Mouse (Mus musculus) liver, embryonic 12.5 days (tissue): Measurements from ENCODE around the gene Chchd2. TPM values are rescaled to one million over a fixed set of nuclear protein-coding genes. Genes with fewer than 3 reads are reported as not detected.
"Not testable (repeated sequence)": the region's sequence is repeated elsewhere in the genome, so short reads cannot be mapped to it uniquely, and the experiment has no call there.

Experiments
- ATAC-seq: fragments of 200-750 bp; cut with Nextera tagmentation; 2 replicates; pipeline ENCODE4 v1.8.0; 2017; ENCODE audit warnings: moderate number of reproducible peaks, mild to moderate bottlenecking, moderate library complexity
- H3K27ac ChIP-seq: fragments of 300-500 bp; sonication (generic); 2 replicates; pipeline ENCODE4 v1.5.1; 2016; ENCODE audit warnings: mild to moderate bottlenecking
- H3K27me3 ChIP-seq: fragments of 300-500 bp; sonication (generic); replicated peaks from 2 replicates; pipeline ENCODE4 v1.6.1; 2016; ENCODE audit warnings: mild to moderate bottlenecking, moderate library complexity
- H3K36me3 ChIP-seq: fragments of 300-500 bp; sonication (generic); 2 replicates; pipeline ENCODE4 v1.6.1; 2016; ENCODE audit warnings: mild to moderate bottlenecking, moderate library complexity
- H3K4me1 ChIP-seq: fragments of 300-500 bp; sonication (generic); 2 replicates; pipeline ENCODE4 v1.6.1; 2016
- H3K4me2 ChIP-seq: fragments of 300-500 bp; sonication (generic); 2 replicates; pipeline ENCODE4 v1.6.1; 2016; ENCODE audit warnings: mild to moderate bottlenecking, moderate library complexity
- H3K4me3 ChIP-seq: fragments of 300-500 bp; sonication (generic); 2 replicates; pipeline ENCODE4 v1.5.1; 2016; ENCODE audit warnings: mild to moderate bottlenecking, moderate library complexity
- H3K9ac ChIP-seq: fragments of 300-500 bp; sonication (generic); 2 replicates; pipeline ENCODE4 v1.6.1; 2016; ENCODE audit warnings: mild to moderate bottlenecking, moderate library complexity
- H3K9me3 ChIP-seq: fragments of 300-500 bp; sonication (generic); replicated peaks from 2 replicates; pipeline ENCODE4 v1.6.1; 2016; ENCODE audit warnings: mild to moderate bottlenecking, moderate library complexity
- WGBS: fragments of 180-500 bp; shearing (Covaris S2); methylation state at CpG from one replicate; pipeline ENCODE4 v1.1.7; 2016; ENCODE audit not compliant: insufficient replicate concordance; 5-methylcytosine and 5-hydroxymethylcytosine counted together
- polyA plus RNA-seq: library from polyadenylated mRNA; unstranded; fragments of >200 nt; fragmentation: Nextera tagmentation; extraction: Ambion mirVana; gene quantifications from 2 replicates; pipeline ENCODE4 v1.2.1, GENCODE M21; 2016

Chchd2 gene
- polyA plus RNA-seq, 1 experiment from 2014 or later = 628 TPM

DNA sequence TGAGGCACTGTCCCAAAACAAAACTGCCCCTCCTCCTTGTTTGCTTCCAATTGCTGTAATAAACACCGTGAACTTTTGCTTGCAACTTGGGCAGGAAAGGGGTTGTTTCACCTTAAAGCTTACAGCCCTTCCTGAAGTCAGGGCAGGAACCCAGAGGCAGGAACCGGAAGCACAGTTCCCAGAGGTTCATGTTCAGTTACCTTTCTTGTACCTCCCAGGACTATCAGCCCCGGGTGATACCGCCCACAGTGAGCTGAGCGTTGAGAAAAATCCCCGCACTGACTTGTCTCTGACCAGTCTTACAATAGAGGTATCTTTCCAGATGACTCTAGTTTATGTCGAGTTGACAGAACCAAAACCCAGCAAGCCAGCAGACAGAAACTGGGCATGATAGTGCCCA is 22.3 kb upstream of the Chchd2 start:
- Histone ChIP-seq H3K27ac (no peak overlapping the region), H3K36me3 (no peaks in the 10 kb centered on the region), H3K4me3 (peak overlapping the region; percentile 63; the same call in 1 of the 2 replicates), H3K4me1 (peaks cover 21% of the 10 kb centered on the region), H3K9ac (no peak overlapping the region), H3K27me3 (peaks cover 17% of the 10 kb centered on the region; the same call in 1 of the 2 replicates), H3K4me2 (peak overlapping the region; percentile 95), H3K9me3 (no peaks in the 10 kb centered on the region)
- 61% methylated on average over 7 of the region's 7 CpGs for WGBS
- ATAC-seq = no peak

DNA sequence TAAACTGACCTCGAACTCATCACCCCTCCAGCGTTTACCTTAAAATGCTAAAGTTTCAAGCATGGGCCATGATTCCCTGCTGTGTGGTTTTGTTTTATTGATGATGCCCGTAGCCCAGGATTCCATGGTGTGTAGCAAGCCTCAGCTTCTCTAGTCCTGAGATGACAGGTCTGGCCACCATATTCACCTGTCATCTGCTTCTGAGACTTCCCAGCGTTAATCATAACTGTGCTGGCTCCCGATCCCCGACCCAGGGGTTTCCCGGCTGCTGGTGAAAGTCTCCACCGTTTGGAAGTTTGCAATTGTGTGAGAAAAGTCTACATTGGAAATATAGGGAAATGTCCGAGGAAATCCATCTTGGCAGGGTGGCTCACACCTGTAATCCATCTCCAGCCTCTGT is 21.9 kb upstream of the Chchd2 start:
- no peak for ATAC-seq
- H3K4me3 ChIP-seq = peak overlapping the region; percentile 63
- H3K4me1 ChIP-seq = peaks cover 21% of the 10 kb centered on the region
- peaks cover 17% of the 10 kb centered on the region; the same call in 1 of the 2 replicates for H3K27me3 ChIP-seq
- H3K9me3 ChIP-seq = no peaks in the 10 kb centered on the region
- H3K36me3 ChIP-seq = no peaks in the 10 kb centered on the region
- 59% methylated on average over 9 of the region's 9 CpGs for WGBS
- no peak overlapping the region for H3K27ac ChIP-seq
- peak overlapping the region; percentile 95 for H3K4me2 ChIP-seq
- H3K9ac ChIP-seq = peak overlapping the region; percentile 73; the same call in 1 of the 2 replicates

DNA sequence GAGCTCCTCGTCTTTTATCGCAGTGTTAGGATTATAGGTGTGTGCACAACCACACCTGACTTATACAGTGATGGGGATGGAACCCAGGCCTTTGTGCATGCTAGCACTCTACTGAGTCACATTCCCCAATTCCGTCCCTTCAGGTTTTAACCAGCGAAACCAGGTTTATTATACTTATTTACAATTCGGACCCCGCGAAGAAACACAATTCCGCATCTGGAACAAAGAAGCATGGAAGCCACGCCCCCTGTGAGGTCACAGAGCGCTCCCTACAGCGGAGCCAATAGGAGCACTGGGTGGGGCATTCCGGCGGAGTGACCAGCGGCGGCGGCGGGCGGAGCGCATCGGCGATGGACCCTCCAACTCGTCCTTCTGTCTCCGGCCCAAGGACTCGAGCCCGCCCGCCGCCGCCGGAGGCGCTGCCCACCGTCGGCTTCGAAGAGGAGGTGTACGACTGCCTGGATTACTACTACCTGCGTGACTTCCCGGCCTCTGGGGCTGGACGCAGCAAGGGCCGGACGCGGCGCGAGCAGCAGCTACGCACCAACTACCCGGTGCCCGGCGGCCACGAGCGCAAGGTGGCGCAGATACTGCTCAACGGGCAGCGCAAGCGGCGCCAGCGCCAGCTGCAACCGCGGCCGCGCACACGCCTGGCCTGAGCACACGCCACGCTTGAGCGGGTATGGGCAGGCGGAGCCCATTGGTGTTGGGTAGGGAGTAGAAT is 21.1 kb upstream of the Chchd2 start, which contains the start of gene Nupr1l:
Nupr1l (plus strand) TSS at position 299 of the 724 bp plus-strand sequence.
- Histone ChIP-seq H3K4me2 (peak within 1 kb of the TSS; percentile 95), H3K9me3 (no peaks in the 10 kb centered on the region), H3K4me1 (peaks cover 21% of the 10 kb centered on the region), H3K36me3 (no peaks in the 10 kb centered on the region), H3K27ac (peak within 1 kb of the TSS; percentile 50), H3K27me3 (peaks cover 17% of the 10 kb centered on the region; the same call in 1 of the 2 replicates), H3K4me3 (peak within 1 kb of the TSS; percentile 63), H3K9ac (peak within 1 kb of the TSS; percentile 73)
- under 1% methylated on average over 63 of the region's 63 CpGs for WGBS
- ATAC-seq = peak; percentile 94

DNA sequence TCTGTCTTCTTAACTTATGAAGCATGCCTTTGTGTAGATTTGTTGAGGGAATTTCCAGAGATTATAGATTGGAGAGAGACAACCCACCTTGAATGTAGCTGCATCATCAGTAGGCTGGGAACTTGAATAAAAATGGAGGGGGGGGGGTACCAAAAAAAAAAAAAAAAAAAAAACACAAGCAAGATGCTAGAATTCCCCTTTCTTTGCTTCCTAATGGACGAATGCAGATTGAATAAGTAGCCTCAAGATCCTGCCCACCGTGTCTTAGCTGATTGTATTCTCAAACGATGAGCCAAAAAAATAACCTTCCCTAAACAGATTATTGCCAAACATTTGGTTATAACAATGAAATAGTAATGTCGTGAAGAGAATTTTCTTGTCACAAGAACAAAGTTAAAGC is 20.5 kb upstream of the Chchd2 start:
- no peak overlapping the region for H3K9ac ChIP-seq
- no peaks in the 10 kb centered on the region for H3K36me3 ChIP-seq
- peak overlapping the region; percentile 63 for H3K4me3 ChIP-seq
- H3K4me2 ChIP-seq = peak overlapping the region; percentile 95
- H3K9me3 ChIP-seq = no peaks in the 10 kb centered on the region
- peaks cover 21% of the 10 kb centered on the region for H3K4me1 ChIP-seq
- H3K27ac ChIP-seq = no peak overlapping the region
- peaks cover 17% of the 10 kb centered on the region; the same call in 1 of the 2 replicates for H3K27me3 ChIP-seq
- ATAC-seq = no peak
- 21% methylated on average over 4 of the region's 4 CpGs for whole genome bisulfite sequencing

DNA sequence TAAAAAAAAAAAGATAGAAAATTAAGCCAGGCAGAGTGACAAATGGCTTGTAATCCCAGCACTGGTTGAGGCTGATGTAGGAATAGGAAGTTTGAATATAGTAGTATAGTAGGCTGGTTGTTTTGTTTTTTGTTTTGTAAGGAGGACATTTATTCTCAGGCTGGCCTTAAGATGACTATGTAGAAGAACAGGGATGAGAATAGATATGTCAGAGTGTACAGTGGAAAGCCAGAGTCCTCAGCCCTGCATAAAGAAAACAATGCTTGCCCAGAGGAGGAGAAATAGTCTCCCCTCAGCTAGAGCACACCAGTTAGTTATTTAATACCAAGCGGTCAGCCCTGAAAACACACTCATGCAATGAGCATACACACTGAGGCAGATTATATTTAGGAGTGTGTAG is 11.2 kb upstream of the Chchd2 start, which contains the start of gene Phkg1:
Phkg1 (minus strand) TSS at position 101 of the 400 bp plus-strand sequence.
- Histone ChIP-seq H3K9me3 (no peaks in the 10 kb centered on the region), H3K4me2 (no peak within 1 kb of the TSS)
- WGBS = 85% methylated on average over 1 of the region's 1 CpGs

DNA sequence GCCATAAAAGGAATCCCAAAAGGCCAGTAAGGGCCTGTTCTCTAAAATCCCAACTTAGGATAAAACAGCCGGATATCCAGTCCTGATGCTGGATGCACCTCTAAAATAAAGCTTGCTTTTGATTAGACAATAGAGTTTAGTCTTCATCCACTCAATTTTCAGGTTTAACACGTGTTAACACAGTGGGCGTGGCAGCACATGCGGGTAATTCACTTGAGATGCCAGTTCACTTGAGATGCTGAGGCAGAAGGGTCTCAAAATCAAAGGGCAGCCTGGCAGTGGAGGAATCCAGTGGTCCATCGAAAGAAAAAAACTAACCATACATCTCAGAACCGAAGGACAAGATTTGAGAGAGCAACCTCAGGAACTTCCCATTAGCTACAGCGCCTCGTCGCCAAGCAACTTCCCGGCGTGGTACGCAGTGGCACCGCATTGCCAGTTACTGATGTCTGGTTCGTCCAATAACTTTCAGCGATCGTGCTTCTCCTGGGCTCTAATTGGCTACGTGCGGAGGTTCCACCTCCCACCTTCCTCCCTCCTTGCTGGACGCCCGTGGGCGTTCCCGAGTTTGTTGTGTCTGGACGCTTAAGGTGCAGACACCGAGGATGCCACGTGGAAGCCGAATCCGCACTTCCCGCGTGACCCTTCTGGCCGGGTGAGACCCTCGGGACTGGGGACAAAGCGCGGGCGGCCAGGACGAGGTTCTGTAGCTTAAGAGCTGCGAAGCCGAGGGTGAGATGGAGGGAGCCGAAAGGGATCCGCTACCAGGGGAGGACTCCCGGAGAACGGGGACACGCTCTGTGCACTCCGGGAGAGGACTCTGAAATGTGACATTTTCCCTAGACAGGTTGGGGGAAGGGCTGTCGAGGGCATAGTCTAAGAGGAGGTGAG is 8.2 kb upstream of the Chchd2 start, which contains the start of gene Zbed5:
Zbed5 (plus strand) TSS at position 526 of the 891 bp plus-strand sequence.
- peak within 1 kb of the TSS; percentile 83 for H3K4me2 ChIP-seq
- ATAC-seq = peak; percentile 99
- peak within 1 kb of the TSS; percentile 61 for H3K4me3 ChIP-seq
- H3K9ac ChIP-seq = peak within 1 kb of the TSS; percentile 49
- WGBS = 2% methylated on average over 44 of the region's 44 CpGs
- peaks cover 15% of the 10 kb centered on the region for H3K4me1 ChIP-seq
- H3K27ac ChIP-seq = no peak within 1 kb of the TSS
- no peaks in the 10 kb centered on the region for H3K9me3 ChIP-seq
- no peaks in the 10 kb centered on the region; the same call in 1 of the 2 replicates for H3K27me3 ChIP-seq
- no peaks in the 10 kb centered on the region for H3K36me3 ChIP-seq

More for the DNA sequence above, 11.2 kb upstream of the Chchd2 start, which contains the start of gene Phkg1:
- no peak within 1 kb of the TSS for H3K27ac ChIP-seq
- no peaks in the 10 kb centered on the region; the same call in 1 of the 2 replicates for H3K27me3 ChIP-seq
- ATAC-seq = no peak
- H3K4me3 ChIP-seq = no peak within 1 kb of the TSS
- H3K9ac ChIP-seq = no peak within 1 kb of the TSS
- H3K36me3 ChIP-seq = no peaks in the 10 kb centered on the region
- H3K4me1 ChIP-seq = peaks cover 15% of the 10 kb centered on the region

DNA sequence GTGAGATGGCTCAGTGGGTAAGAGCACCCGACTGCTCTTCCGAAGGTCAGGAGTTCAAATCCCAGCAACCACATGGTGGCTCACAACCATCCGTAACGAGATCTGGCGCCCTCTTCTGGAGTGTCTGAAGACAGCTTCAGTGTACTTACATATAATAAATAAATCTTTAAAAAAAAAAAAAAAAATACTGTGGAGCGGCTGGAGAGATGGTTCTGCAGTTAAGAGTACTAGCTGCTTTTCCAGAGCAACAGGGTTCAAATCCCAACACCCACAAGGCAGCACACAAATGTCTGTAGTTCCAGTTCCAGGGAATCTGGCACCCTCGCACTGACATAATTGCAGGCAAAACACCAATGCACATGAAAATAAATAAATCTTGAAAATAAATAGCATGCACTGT is 3.1 kb upstream of the Chchd2 start:
- H3K4me1 ChIP-seq = peaks cover 14% of the 10 kb centered on the region
- H3K27ac ChIP-seq, H3K27me3 ChIP-seq, H3K9me3 ChIP-seq, H3K4me2 ChIP-seq, H3K4me3 ChIP-seq, ATAC-seq, H3K9ac ChIP-seq, H3K36me3 ChIP-seq: not testable (repeated sequence)
- 61% methylated on average over 6 of the region's 7 CpGs for WGBS

DNA sequence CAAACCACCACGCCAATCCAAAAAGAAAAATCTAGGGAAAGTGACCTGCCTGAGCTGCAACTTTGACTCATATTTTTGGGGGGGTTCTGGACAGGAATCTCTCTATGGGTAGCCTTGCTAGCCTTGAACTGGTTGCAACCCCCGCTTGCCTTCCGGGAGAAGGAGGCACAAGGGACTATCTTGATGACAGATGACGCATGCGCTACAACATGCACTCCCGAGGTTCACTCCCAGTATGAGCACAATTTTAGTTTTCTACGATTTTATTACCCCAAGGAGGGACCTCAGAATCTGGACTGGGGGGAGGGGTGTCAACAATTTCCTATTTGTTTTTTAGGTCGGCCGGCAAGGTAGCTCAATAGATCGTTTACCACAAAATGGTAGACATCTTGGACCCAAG is 999 bp downstream of the Chchd2 start:
- H3K4me2 ChIP-seq = peak overlapping the region; percentile 85
- peak overlapping the region; percentile 92 for H3K9ac ChIP-seq
- 6% methylated on average over 10 of the region's 10 CpGs for WGBS
- H3K27me3 ChIP-seq = no peaks in the 10 kb centered on the region
- H3K9me3 ChIP-seq = no peaks in the 10 kb centered on the region
- H3K4me3 ChIP-seq = peak overlapping the region; percentile 83
- H3K27ac ChIP-seq = peak overlapping the region; percentile 99
- H3K36me3 ChIP-seq = peaks cover 40% of the 10 kb centered on the region
- no peak for ATAC-seq
- H3K4me1 ChIP-seq = peaks cover 19% of the 10 kb centered on the region

DNA sequence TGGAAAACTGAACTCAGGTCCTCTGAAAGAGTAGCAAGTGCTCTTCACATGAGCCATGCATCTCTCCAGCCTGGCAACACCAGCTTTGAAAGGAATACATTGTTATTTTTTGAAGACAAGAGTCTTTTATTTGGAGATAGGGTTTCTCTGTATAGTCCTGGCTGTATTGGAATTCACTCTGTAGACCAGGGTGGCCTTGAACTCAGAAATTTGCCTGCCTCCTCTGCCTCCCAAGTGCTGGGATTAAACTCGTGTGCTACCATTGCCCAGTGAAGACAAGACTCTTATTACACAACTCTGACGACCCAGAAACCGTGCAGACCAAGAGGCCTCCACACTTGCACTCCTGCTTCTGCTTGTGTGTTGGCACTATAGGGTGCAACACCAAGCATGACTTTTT is 7.4 kb downstream of the Chchd2 start:
- H3K36me3 ChIP-seq = peaks cover 47% of the 10 kb centered on the region
- no peak overlapping the region for H3K27ac ChIP-seq
- 59% methylated on average over 3 of the region's 3 CpGs for WGBS
- no peak overlapping the region for H3K4me2 ChIP-seq
- no peak overlapping the region for H3K9ac ChIP-seq
- no peak for ATAC-seq
- no peaks in the 10 kb centered on the region for H3K9me3 ChIP-seq
- H3K27me3 ChIP-seq = no peaks in the 10 kb centered on the region
- no peak overlapping the region for H3K4me3 ChIP-seq
- peaks cover 5% of the 10 kb centered on the region; the same call in 1 of the 2 replicates for H3K4me1 ChIP-seq

DNA sequence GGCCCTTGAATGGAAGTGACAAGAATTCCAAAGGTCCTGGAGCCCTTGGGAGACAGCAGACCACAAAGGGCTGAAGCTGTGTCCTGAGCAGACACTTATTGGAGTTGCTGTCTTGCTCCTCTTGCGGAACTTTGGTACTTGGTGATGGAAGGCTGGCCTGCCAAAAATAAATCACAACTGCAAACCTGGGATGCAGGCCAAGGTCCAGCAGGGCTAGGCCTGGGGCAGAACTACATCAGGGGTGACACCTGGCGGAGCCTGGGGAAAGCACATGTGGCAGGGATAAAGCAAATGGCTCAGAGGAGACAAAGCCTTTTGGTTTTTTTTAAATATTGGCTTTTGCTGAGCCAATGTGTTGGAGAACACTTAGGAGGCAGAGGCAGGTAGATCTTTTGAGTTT is 8.3 kb downstream of the Chchd2 start:
- WGBS = 59% methylated on average over 2 of the region's 2 CpGs
- no peak for ATAC-seq
- Histone ChIP-seq H3K36me3 (peaks cover 38% of the 10 kb centered on the region), H3K9me3 (no peaks in the 10 kb centered on the region), H3K4me1 (no peaks in the 10 kb centered on the region), H3K4me3 (no peak overlapping the region), H3K9ac (no peak overlapping the region), H3K27ac (no peak overlapping the region), H3K4me2 (no peak overlapping the region), H3K27me3 (no peaks in the 10 kb centered on the region)

DNA sequence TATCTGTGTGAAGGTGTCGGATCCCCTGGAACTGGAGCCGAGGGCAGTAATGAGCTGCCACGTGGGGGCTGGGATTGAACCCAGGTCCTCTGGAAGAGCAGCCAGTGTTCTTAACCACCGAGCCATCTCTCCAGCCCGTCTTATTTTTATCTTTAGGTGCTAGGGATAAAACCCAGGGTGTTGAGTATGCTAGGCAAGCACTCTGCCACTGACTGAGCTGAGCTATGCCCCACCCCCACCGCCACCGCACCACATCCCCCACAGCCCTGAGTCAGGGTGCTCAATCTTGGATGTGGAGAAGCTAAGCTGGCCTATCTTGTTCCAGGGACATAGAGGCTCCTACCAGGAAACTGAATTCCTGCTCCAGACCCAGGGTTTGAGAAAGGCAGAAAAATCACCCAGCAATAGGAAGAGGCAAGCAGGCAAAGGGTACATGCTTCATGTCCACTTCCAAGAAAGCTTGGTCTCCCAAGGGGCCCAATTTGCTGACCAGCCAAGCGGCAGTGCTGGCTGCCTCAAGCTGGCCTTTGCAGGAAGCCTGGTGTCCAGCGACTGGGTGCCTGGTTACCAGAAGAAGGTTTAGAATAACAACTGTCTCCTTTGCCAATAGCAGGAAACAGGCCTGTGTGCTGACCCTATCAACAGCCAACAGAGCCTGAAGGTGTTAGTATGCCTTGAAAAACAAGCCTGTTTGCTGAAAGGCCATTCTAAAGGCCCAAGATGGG is 9.4 kb downstream of the Chchd2 start:
- Histone ChIP-seq H3K27me3 (no peaks in the 10 kb centered on the region), H3K36me3 (peaks cover 30% of the 10 kb centered on the region), H3K27ac (no peak overlapping the region), H3K4me2 (no peak overlapping the region), H3K9ac (no peak overlapping the region), H3K9me3 (no peaks in the 10 kb centered on the region), H3K4me1 (no peaks in the 10 kb centered on the region), H3K4me3 (no peak overlapping the region)
- no peak for ATAC-seq
- WGBS = 53% methylated on average over 9 of the region's 9 CpGs
